ENCODE assay signal across 23 mouse cellular contexts in the genomic region with DNA sequence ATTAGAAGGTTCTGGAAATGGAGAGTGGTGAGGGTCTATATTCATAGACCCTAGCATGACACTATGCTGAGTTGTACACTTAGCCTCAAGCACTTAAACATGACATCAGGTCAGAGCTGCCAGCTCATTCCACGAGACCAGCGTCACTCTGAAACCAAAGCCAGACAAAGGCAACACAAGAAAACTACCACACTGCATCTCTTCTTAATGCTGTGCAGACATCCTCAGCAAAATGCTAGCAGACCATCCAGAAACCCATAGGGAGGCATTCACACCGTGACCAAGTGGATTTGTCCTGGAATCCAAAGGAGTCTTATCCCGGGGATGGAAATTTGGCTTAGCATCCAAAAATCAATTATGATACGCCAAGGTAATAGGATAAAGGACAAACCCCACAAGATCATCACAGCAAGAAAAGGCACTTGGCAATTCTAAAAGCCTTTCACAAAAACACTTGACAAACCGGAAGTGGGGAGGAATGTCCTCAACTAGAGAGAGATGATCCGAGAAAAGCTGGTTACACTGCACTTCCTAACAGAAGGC. TPM values are rescaled to one million over a fixed set of nuclear protein-coding genes. Genes with fewer than 3 reads are reported as not detected.
A peak's percentile ranks its signal among the peaks of the same experiment; 100 is the strongest.
DNase-seq lines count a peak whose midpoint lies in the region; ATAC-seq and TF ChIP-seq lines count a peak whose summit lies in the region.
"Had no signal": no experiment of that assay in that cellular context is flagged by ENCODE, and none has a peak within 500 bp of the region (broad histone marks: within the 10 kb centered on the region; RNA-seq: fewer than 3 reads in every experiment).

No protein-coding gene starts in this region.

- no peaks in the 10 kb centered on the region for H3K27me3 ChIP-seq in embryonic facial prominence, embryonic 13.5 days
- no peaks in the 10 kb centered on the region for H3K27me3 ChIP-seq in embryonic facial prominence, embryonic 10.5 days (replicated peaks; ENCODE audit: low read depth, poor library complexity, severe bottlenecking)
- no peaks in the 10 kb centered on the region for H3K27me3 ChIP-seq in embryonic facial prominence, embryonic 15.5 days
- peaks cover 25% of the 10 kb centered on the region; the same call in 1 of the 2 replicates for H3K27me3 ChIP-seq in midbrain, embryonic 14.5 days (ENCODE audit: control insufficient read depth, insufficient read depth, low read length)
- H3K27me3 ChIP-seq in liver, postnatal 0 days (ENCODE audit: insufficient read depth, low read length): no peaks in the 10 kb centered on the region
- H3K27me3 ChIP-seq: embryonic facial prominence, embryonic 12.5 days; hindbrain, embryonic 13.5 days had no signal

- no peak overlapping the region for H3K4me2 ChIP-seq in embryonic facial prominence, embryonic 13.5 days
- H3K4me2 ChIP-seq in embryonic facial prominence, embryonic 15.5 days (replicated peaks): no peak overlapping the region
- no peak overlapping the region for H3K4me2 ChIP-seq in midbrain, embryonic 14.5 days (ENCODE audit: low read length)
- H3K4me2 ChIP-seq in liver, postnatal 0 days (ENCODE audit: low read depth, low read length): no peak overlapping the region
- H3K4me2 ChIP-seq: embryonic facial prominence, embryonic 12.5 days; heart, embryonic 11.5 days; hindbrain, embryonic 13.5 days had no signal

- H3K4me3 ChIP-seq in embryonic facial prominence, embryonic 13.5 days: no peak overlapping the region
- H3K4me3 ChIP-seq in embryonic facial prominence, embryonic 10.5 days: no peak overlapping the region
- no peak overlapping the region for H3K4me3 ChIP-seq in embryonic facial prominence, embryonic 15.5 days (replicated peaks)
- no peak overlapping the region for H3K4me3 ChIP-seq in midbrain, embryonic 14.5 days (replicated peaks; ENCODE audit: low read depth, low read length)
- H3K4me3 ChIP-seq in liver, postnatal 0 days (ENCODE audit: low read depth, low read length): no peak overlapping the region
- H3K4me3 ChIP-seq: embryonic facial prominence, embryonic 12.5 days; gastrocnemius, adult 2 months; hindbrain, embryonic 13.5 days had no signal

- TF ChIP-seq CTCF in liver, postnatal 0 days (IDR thresholded peaks at IDR 0.05; ENCODE audit: low read depth): no peak

- TF ChIP-seq EP300 in liver, postnatal 0 days (IDR thresholded peaks at IDR 0.05; ENCODE audit: low read depth): no peak

- H3K9me3 ChIP-seq in embryonic facial prominence, embryonic 13.5 days: no peaks in the 10 kb centered on the region
- H3K9me3 ChIP-seq in embryonic facial prominence, embryonic 10.5 days: no peaks in the 10 kb centered on the region
- H3K9me3 ChIP-seq in embryonic facial prominence, embryonic 15.5 days (replicated peaks): no peaks in the 10 kb centered on the region
- no peaks in the 10 kb centered on the region for H3K9me3 ChIP-seq in midbrain, embryonic 14.5 days (ENCODE audit: control insufficient read depth, low read length)
- H3K9me3 ChIP-seq in liver, postnatal 0 days (ENCODE audit: low read length): no peaks in the 10 kb centered on the region
- H3K9me3 ChIP-seq: embryonic facial prominence, embryonic 12.5 days; hindbrain, embryonic 13.5 days had no signal

- DNase-seq in embryonic facial prominence, embryonic 10.5 days (ENCODE audit: low spot score): no peak
- DNase-seq in MN1 (ENCODE audit: low spot score): peak; percentile 65
- DNase-seq in midbrain, embryonic 14.5 days: peak; percentile 73
- no peak for DNase-seq in right cerebral cortex, adult 18-20 months
- no peak for DNase-seq in liver, postnatal 0 days
- DNase-seq in layer of hippocampus, adult 8-10 months (ENCODE audit: low spot score in 2 of 2): no peak
- DNase-seq: adrenal gland, postnatal 10 days; cerebellum, adult 11-12 months; cerebellum, adult 8-10 months; cerebellum, postnatal 10 days; forebrain, postnatal 0 days; gastrocnemius, adult 2 months; gastrocnemius, postnatal 14 days; heart, adult 11 months had no signal

- H3K36me3 ChIP-seq in embryonic facial prominence, embryonic 13.5 days: no peaks in the 10 kb centered on the region
- H3K36me3 ChIP-seq in embryonic facial prominence, embryonic 10.5 days (replicated peaks): no peaks in the 10 kb centered on the region
- H3K36me3 ChIP-seq in embryonic facial prominence, embryonic 15.5 days: no peaks in the 10 kb centered on the region
- no peaks in the 10 kb centered on the region for H3K36me3 ChIP-seq in midbrain, embryonic 14.5 days (ENCODE audit: control insufficient read depth, insufficient read depth, low read length)
- no peaks in the 10 kb centered on the region for H3K36me3 ChIP-seq in liver, postnatal 0 days (replicated peaks; ENCODE audit: insufficient read depth, low read length)
- H3K36me3 ChIP-seq: embryonic facial prominence, embryonic 12.5 days; hindbrain, embryonic 13.5 days had no signal

- H3K9ac ChIP-seq in embryonic facial prominence, embryonic 13.5 days: no peak overlapping the region
- H3K9ac ChIP-seq in embryonic facial prominence, embryonic 15.5 days: no peak overlapping the region
- H3K9ac ChIP-seq in midbrain, embryonic 14.5 days (replicated peaks; ENCODE audit: low read length): no peak overlapping the region
- no peak overlapping the region for H3K9ac ChIP-seq in liver, postnatal 0 days (replicated peaks)
- H3K9ac ChIP-seq: embryonic facial prominence, embryonic 12.5 days; forebrain, postnatal 0 days; hindbrain, embryonic 13.5 days had no signal

- H3K4me1 ChIP-seq in embryonic facial prominence, embryonic 13.5 days: peaks cover 10% of the 10 kb centered on the region
- no peaks in the 10 kb centered on the region for H3K4me1 ChIP-seq in embryonic facial prominence, embryonic 10.5 days
- peaks cover 1% of the 10 kb centered on the region; the same call in 1 of the 2 replicates for H3K4me1 ChIP-seq in embryonic facial prominence, embryonic 15.5 days
- H3K4me1 ChIP-seq in midbrain, embryonic 14.5 days (ENCODE audit: control insufficient read depth, insufficient read depth, low read length): 0 out of 2 replicates have a peak, but pooled peaks cover under 1% of the 10 kb centered on the region
- H3K4me1 ChIP-seq in liver, postnatal 0 days (ENCODE audit: insufficient read depth): no peaks in the 10 kb centered on the region
- H3K4me1 ChIP-seq: embryonic facial prominence, embryonic 12.5 days had no signal

- H3K27ac ChIP-seq in embryonic facial prominence, embryonic 13.5 days: 0 out of 2 replicates have a peak overlapping the region, but pooled peaks have one; percentile 28
- H3K27ac ChIP-seq in embryonic facial prominence, embryonic 10.5 days (replicated peaks): no peak overlapping the region
- no peak overlapping the region for H3K27ac ChIP-seq in embryonic facial prominence, embryonic 15.5 days (replicated peaks)
- H3K27ac ChIP-seq in midbrain, embryonic 14.5 days (replicated peaks; ENCODE audit: low read depth, low read length): no peak overlapping the region
- H3K27ac ChIP-seq in liver, postnatal 0 days (ENCODE audit: low read depth): no peak overlapping the region
- H3K27ac ChIP-seq: embryonic facial prominence, embryonic 12.5 days; gastrocnemius, adult 2 months; hindbrain, embryonic 13.5 days had no signal

- WGBS in embryonic facial prominence, embryonic 13.5 days: 30% methylated on average over 7 of the region's 7 CpGs
- WGBS in embryonic facial prominence, embryonic 10.5 days: 65% methylated on average over 7 of the region's 7 CpGs
- WGBS in embryonic facial prominence, embryonic 15.5 days: 28% methylated on average over 7 of the region's 7 CpGs
- WGBS in midbrain, embryonic 14.5 days: 14% methylated on average over 7 of the region's 7 CpGs
- WGBS in liver, postnatal 0 days (ENCODE audit: insufficient replicate concordance): 76% methylated on average over 7 of the region's 7 CpGs

- no peak for ATAC-seq in embryonic facial prominence, embryonic 13.5 days (ENCODE audit: insufficient number of reproducible peaks, insufficient read depth, low FRiP score, low TSS enrichment, low read depth)
- peak; percentile 47; the same call in 1 of the 2 replicates for ATAC-seq in embryonic facial prominence, embryonic 15.5 days (ENCODE audit: insufficient number of reproducible peaks, low FRiP score, low TSS enrichment, low read depth)
- no peak for ATAC-seq in midbrain, embryonic 14.5 days (ENCODE audit: low FRiP score, low TSS enrichment)
- no peak for ATAC-seq in liver, postnatal 0 days
- ATAC-seq: forebrain, embryonic 14.5 days; forebrain, postnatal 0 days; hindbrain, embryonic 16.5 days; inflammation-experienced regulatory T-cells, adult 6 months; Patski had no signal

RNA-seq across cellular contexts. Expression of gene Gm29666, which starts 15.9 kb away (rescaled TPM):
- polyA plus RNA-seq in embryonic facial prominence, embryonic 13.5 days (2015; fragmentation: Nextera tagmentation; extraction: Ambion mirVana): 1.0 and 1.1 TPM in 2 replicates
- polyA plus RNA-seq in embryonic facial prominence, embryonic 10.5 days (2016; fragmentation: Nextera tagmentation; extraction: Ambion mirVana): 1.1 TPM in 2 replicates
- 0.72 and 0.75 TPM in 2 replicates for polyA plus RNA-seq in embryonic facial prominence, embryonic 15.5 days (2015; fragmentation: Nextera tagmentation; extraction: Ambion mirVana)
- polyA plus RNA-seq in midbrain, embryonic 14.5 days (2014; fragmentation: Nextera tagmentation; extraction: Ambion mirVana): 0.46 and 0.51 TPM in 2 replicates
- polyA plus RNA-seq in liver, postnatal 0 days (2015; fragmentation: Nextera tagmentation; extraction: Ambion mirVana): 0.07 and 0.13 TPM in 2 replicates
- 1 to 10 TPM; 1.3 to 1.8 (median 1.7) TPM for total RNA-seq in layer of hippocampus, adult 8-10 months (2022)

RNA-seq across cellular contexts. Expression of gene Nup50, which starts 19.3 kb away (rescaled TPM):
- 39.7 and 40.6 TPM in 2 replicates for polyA plus RNA-seq in embryonic facial prominence, embryonic 13.5 days (2015; fragmentation: Nextera tagmentation; extraction: Ambion mirVana)
- 70.9 and 71.8 TPM in 2 replicates for polyA plus RNA-seq in embryonic facial prominence, embryonic 10.5 days (2016; fragmentation: Nextera tagmentation; extraction: Ambion mirVana)
- polyA plus RNA-seq in embryonic facial prominence, embryonic 15.5 days (2015; fragmentation: Nextera tagmentation; extraction: Ambion mirVana): 30.6 and 32.1 TPM in 2 replicates
- 19.4 and 28.7 TPM in 2 replicates for polyA plus RNA-seq in midbrain, embryonic 14.5 days (2014; fragmentation: Nextera tagmentation; extraction: Ambion mirVana)
- polyA plus RNA-seq in liver, postnatal 0 days (2015; fragmentation: Nextera tagmentation; extraction: Ambion mirVana): 13.9 and 15.2 TPM in 2 replicates
- total RNA-seq in layer of hippocampus, adult 8-10 months (2022): 10 to 100 TPM; 29.0 to 35.4 (median 33.0) TPM

RNA-seq across cellular contexts. Expression of gene Phf21b, which starts 48.1 kb away (rescaled TPM):
- 0.93 and 1.2 TPM in 2 replicates for polyA plus RNA-seq in embryonic facial prominence, embryonic 13.5 days (2015; fragmentation: Nextera tagmentation; extraction: Ambion mirVana)
- polyA plus RNA-seq in embryonic facial prominence, embryonic 10.5 days (2016; fragmentation: Nextera tagmentation; extraction: Ambion mirVana): 2.2 and 4.9 TPM in 2 replicates
- 0.68 and 1.2 TPM in 2 replicates for polyA plus RNA-seq in embryonic facial prominence, embryonic 15.5 days (2015; fragmentation: Nextera tagmentation; extraction: Ambion mirVana)
- 21.7 and 27.4 TPM in 2 replicates for polyA plus RNA-seq in midbrain, embryonic 14.5 days (2014; fragmentation: Nextera tagmentation; extraction: Ambion mirVana)
- 0.02 TPM in 1 of 2 replicates, not detected in the other for polyA plus RNA-seq in liver, postnatal 0 days (2015; fragmentation: Nextera tagmentation; extraction: Ambion mirVana)
- 10 to 100 TPM in 2 of 4 experiments, 1 to 10 TPM in 2; 6.6 to 12.2 (median 9.3) TPM for total RNA-seq in layer of hippocampus, adult 8-10 months (2022)

Comparison
In these comparisons a context has a peak if more than half of its experiments do, and no peak if none do; other contexts are left out.
1. DNase-seq: peak in MN1 (single experiment) and midbrain, embryonic 14.5 days (single experiment); none in embryonic facial prominence, embryonic 10.5 days (single experiment), right cerebral cortex, adult 18-20 months (single experiment), liver, postnatal 0 days (single experiment) and layer of hippocampus, adult 8-10 months (0 of 2).